Mouse (Mus musculus) liver, adult 2 months (tissue): ENCODE data around the gene Kcnj4. TPM values are rescaled to one million over a fixed set of nuclear protein-coding genes. Genes with fewer than 3 reads are reported as not detected.

Experiments used
- DNase-seq: peaks from one replicate; pipeline ENCODE4 v3.0.0-alpha.2; 2011; ENCODE audit warnings: low read depth, low spot score; ENCODE audit errors: extremely low read depth
- H3K27ac ChIP-seq: fragments of 200-500 bp; replicated peaks from 2 replicates; pipeline ENCODE4 v1.5.1; 2012; ENCODE audit warnings: low read depth, mild to moderate bottlenecking, control low read depth, inconsistent platforms, low read length; ENCODE audit not compliant: insufficient read depth
- H3K27me3 ChIP-seq: fragments of 200-500 bp; 2 replicates; pipeline ENCODE4 v1.6.1; 2012; ENCODE audit warnings: mild to moderate bottlenecking, moderate library complexity, low read length, inconsistent platforms; ENCODE audit not compliant: control insufficient read depth, insufficient read depth
- H3K36me3 ChIP-seq: fragments of 200-500 bp; 2 replicates; pipeline ENCODE4 v1.6.1; 2012; ENCODE audit warnings: low read length, inconsistent platforms; ENCODE audit not compliant: control insufficient read depth, insufficient read depth
- H3K4me1 ChIP-seq: fragments of 200-500 bp; 2 replicates; pipeline ENCODE4 v1.6.1; 2011; ENCODE audit warnings: low read length; ENCODE audit not compliant: control insufficient read depth, insufficient read depth
- H3K4me3 ChIP-seq: fragments of 200-500 bp; 2 replicates; pipeline ENCODE4 v1.5.1; 2011; ENCODE audit warnings: low read depth, mild to moderate bottlenecking, control low read depth, low read length, moderate library complexity; ENCODE audit not compliant: insufficient read depth
- H3K79me2 ChIP-seq: fragments of 200-500 bp; 2 replicates; pipeline ENCODE4 v1.6.1; 2012; ENCODE audit warnings: inconsistent platforms, mild to moderate bottlenecking, low read length, moderate library complexity; ENCODE audit not compliant: control insufficient read depth, insufficient read depth
- H3K9ac ChIP-seq: fragments of 200-500 bp; 2 replicates; pipeline ENCODE4 v1.6.1; 2012; ENCODE audit warnings: low read depth, mild to moderate bottlenecking, control low read depth, inconsistent platforms, low read length
- CTCF ChIP-seq: fragments of 200-500 bp; IDR thresholded peaks from 2 replicates; pipeline ENCODE4 v1.5.1; 2011; ENCODE audit warnings: low read depth, low read length, control low read depth
- POLR2A ChIP-seq: fragments of 200-500 bp; IDR thresholded peaks from 2 replicates; pipeline ENCODE4 v1.6.1; 2011; ENCODE audit warnings: low read length, control low read depth; ENCODE audit not compliant: insufficient read depth; ENCODE audit errors: extremely low read depth
- WGBS: fragments of 180-500 bp; shearing (Covaris S2); methylation state at CpG from one replicate; pipeline ENCODE4 v1.1.7; 2018; 5-methylcytosine and 5-hydroxymethylcytosine counted together
- polyA plus RNA-seq: library from polyadenylated mRNA; depleted of rRNA; stranded (reverse); fragments of >200 nt; gene quantifications from 2 replicates; pipeline ENCODE4 v1.2.3, GENCODE M21; 2012
- total RNA-seq: library from RNA; depleted of rRNA; stranded (reverse); fragments of >200 nt; gene quantifications from 2 replicates; pipeline ENCODE4 v1.2.3, GENCODE M21; 2014

Gene Kcnj4
- total and polyA plus RNA-seq, 2 experiments = not detected

GRCm38 (mm10) chr15:79545921-79546399, 40.9 kb upstream of the Kcnj4 start:
- no peak for TF ChIP-seq CTCF
- no peak for TF ChIP-seq POLR2A
- H3K4me3 ChIP-seq = peak overlapping the region; percentile 83
- H3K36me3 ChIP-seq = peaks cover 26% of the 10 kb centered on the region
- DNase-seq = peak; percentile 59
- peaks cover 3% of the 10 kb centered on the region; the same call in 1 of the 2 replicates for H3K79me2 ChIP-seq
- peak overlapping the region; percentile 89 for H3K27ac ChIP-seq
- WGBS = under 1% methylated on average over 52 of the region's 52 CpGs
- H3K4me1 ChIP-seq = peaks cover 4% of the 10 kb centered on the region; the same call in 1 of the 2 replicates
- 0 out of 2 replicates have a peak, but pooled peaks cover 1% of the 10 kb centered on the region for H3K27me3 ChIP-seq
- H3K9ac ChIP-seq = peak overlapping the region; percentile 94

GRCm38 (mm10) chr15:79545496-79545895, 40.5 kb upstream of the Kcnj4 start:
- TF ChIP-seq CTCF (no peak), POLR2A (no peak)
- peaks cover 5% of the 10 kb centered on the region; the same call in 1 of the 2 replicates for H3K4me1 ChIP-seq
- peak overlapping the region; percentile 71; the same call in 1 of the 2 replicates for H3K27ac ChIP-seq
- peak overlapping the region; percentile 83 for H3K4me3 ChIP-seq
- H3K9ac ChIP-seq = peak overlapping the region; percentile 94
- no peak for DNase-seq
- peaks cover 3% of the 10 kb centered on the region; the same call in 1 of the 2 replicates for H3K79me2 ChIP-seq
- WGBS = 0% methylated on average over 3 of the region's 3 CpGs
- peaks cover 30% of the 10 kb centered on the region for H3K36me3 ChIP-seq
- no peaks in the 10 kb centered on the region for H3K27me3 ChIP-seq

GRCm38 (mm10) chr15:79543968-79544367, 38.9 kb upstream of the Kcnj4 start:
- H3K4me3 ChIP-seq = no peak overlapping the region
- TF ChIP-seq CTCF (no peak), POLR2A (no peak)
- H3K27me3 ChIP-seq = no peaks in the 10 kb centered on the region
- DNase-seq = no peak
- peaks cover 46% of the 10 kb centered on the region for H3K36me3 ChIP-seq
- peaks cover 3% of the 10 kb centered on the region; the same call in 1 of the 2 replicates for H3K79me2 ChIP-seq
- H3K9ac ChIP-seq = no peak overlapping the region
- peaks cover 5% of the 10 kb centered on the region; the same call in 1 of the 2 replicates for H3K4me1 ChIP-seq
- WGBS = 91% methylated on average over 3 of the region's 3 CpGs
- H3K27ac ChIP-seq = no peak overlapping the region

GRCm38 (mm10) chr15:79533796-79534195, 28.8 kb upstream of the Kcnj4 start:
- H3K4me1 ChIP-seq = no peaks in the 10 kb centered on the region; the same call in 1 of the 2 replicates
- no peak overlapping the region for H3K4me3 ChIP-seq
- H3K27ac ChIP-seq = no peak overlapping the region
- H3K79me2 ChIP-seq = no peaks in the 10 kb centered on the region
- WGBS = 84% methylated on average over 3 of the region's 3 CpGs
- no peak overlapping the region for H3K9ac ChIP-seq
- TF ChIP-seq CTCF (no peak), POLR2A (no peak)
- peaks cover 93% of the 10 kb centered on the region for H3K36me3 ChIP-seq
- H3K27me3 ChIP-seq = no peaks in the 10 kb centered on the region
- DNase-seq = no peak

- H3K9ac ChIP-seq = no peak overlapping the region
- TF ChIP-seq POLR2A (no peak), CTCF (no peak)
- H3K36me3 ChIP-seq = peaks cover 66% of the 10 kb centered on the region
- no peaks in the 10 kb centered on the region for H3K79me2 ChIP-seq
- DNase-seq = no peak
- no peaks in the 10 kb centered on the region for H3K27me3 ChIP-seq
- 67% methylated on average over 7 of the region's 7 CpGs for WGBS
- no peaks in the 10 kb centered on the region; the same call in 1 of the 2 replicates for H3K4me1 ChIP-seq
- no peak overlapping the region for H3K4me3 ChIP-seq
- no peak overlapping the region for H3K27ac ChIP-seq
These were observed 24.9 kb upstream of the Kcnj4 start for GRCm38 (mm10) chr15:79529935-79530334.

- H3K9ac ChIP-seq = no peak overlapping the region
- TF ChIP-seq POLR2A (no peak), CTCF (no peak)
- H3K36me3 ChIP-seq = peaks cover 49% of the 10 kb centered on the region
- H3K27ac ChIP-seq = no peak overlapping the region
- H3K27me3 ChIP-seq = no peaks in the 10 kb centered on the region
- 69% methylated on average over 5 of the region's 5 CpGs for WGBS
- no peak overlapping the region for H3K4me3 ChIP-seq
- H3K4me1 ChIP-seq = no peaks in the 10 kb centered on the region; the same call in 1 of the 2 replicates
- no peak for DNase-seq
- H3K79me2 ChIP-seq = no peaks in the 10 kb centered on the region
These were observed 23.1 kb upstream of the Kcnj4 start for GRCm38 (mm10) chr15:79527991-79528639.
